Mouse (Mus musculus): ENCODE results near the gene Pga5. TPM values are rescaled to one million over a fixed set of nuclear protein-coding genes. Genes with fewer than 3 reads are reported as not detected.
A peak's percentile ranks its signal among the peaks of the same experiment; 100 is the strongest.

Gene Pga5
- polyA plus RNA-seq, 1 experiment = 2.9 TPM

DNA sequence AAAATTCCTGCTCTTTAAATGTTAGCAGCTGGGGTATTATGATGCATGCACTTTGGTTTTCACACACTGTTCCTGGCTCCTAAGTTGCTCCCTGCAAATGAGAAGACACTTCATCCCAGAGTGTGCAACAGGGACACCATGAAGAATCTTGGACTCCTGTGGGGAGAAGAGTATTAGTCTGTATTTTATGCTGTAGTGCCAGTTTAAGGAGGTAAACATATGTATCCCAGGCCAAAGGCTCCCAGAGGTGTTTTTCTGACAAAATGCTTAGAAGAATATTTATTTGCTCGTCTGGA lies 849 bp upstream of the Pga5 start:
- Histone ChIP-seq H3K4me1 (ENCODE audit: control insufficient read depth, insufficient read depth, low read length) (peaks cover 7% of the 10 kb centered on the region), H3K9ac (ENCODE audit: low read depth, poor library complexity, severe bottlenecking) (no peak overlapping the region)
- TF ChIP-seq EP300 (IDR thresholded peaks at IDR 0.05; ENCODE audit: insufficient read depth, low read depth, low read length) = no peak
- TF ChIP-seq POLR2A (IDR thresholded peaks at IDR 0.05; ENCODE audit: insufficient read depth, low read length) = no peak
- no peak for TF ChIP-seq CTCF (IDR thresholded peaks at IDR 0.05; ENCODE audit: low read depth, low read length)

DNA sequence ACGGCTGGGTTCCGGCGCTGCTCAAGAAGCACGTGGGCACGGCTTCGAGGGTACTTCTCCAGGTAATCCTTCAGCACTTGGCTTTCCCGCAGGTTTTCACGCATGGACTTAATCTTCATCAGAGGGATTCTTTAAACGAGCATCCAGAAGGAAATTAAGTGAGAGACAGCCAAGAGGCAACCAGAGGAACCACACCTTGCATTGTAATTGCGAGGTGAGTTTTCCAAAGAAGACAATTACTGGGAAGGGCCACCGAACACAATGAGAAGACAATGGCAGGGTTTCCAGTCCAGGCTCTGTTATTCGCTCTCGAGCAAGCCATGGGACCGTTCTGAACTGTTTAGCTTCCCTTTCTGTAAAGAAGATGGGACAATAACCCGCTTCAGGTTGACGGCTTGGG lies 1.2 kb downstream of the Pga5 start:
- H3K9ac ChIP-seq (ENCODE audit: low read depth, poor library complexity, severe bottlenecking) = no peak overlapping the region
- H3K36me3 ChIP-seq (ENCODE audit: control insufficient read depth, insufficient read depth, low read length, poor library complexity, severe bottlenecking) = no peaks in the 10 kb centered on the region
- H3K4me3 ChIP-seq (ENCODE audit: low read depth, low read length) = no peak overlapping the region
- H3K27me3 ChIP-seq (ENCODE audit: control insufficient read depth, insufficient read depth, low read length, poor library complexity, severe bottlenecking) = no peaks in the 10 kb centered on the region
- H3K27ac ChIP-seq (ENCODE audit: insufficient read depth, low read length) = peak overlapping the region; percentile 29
- TF ChIP-seq POLR2A (IDR thresholded peaks at IDR 0.05; ENCODE audit: insufficient read depth, low read length) = no peak
- TF ChIP-seq CTCF (IDR thresholded peaks at IDR 0.05; ENCODE audit: low read depth, low read length) = no peak
- TF ChIP-seq EP300 (IDR thresholded peaks at IDR 0.05; ENCODE audit: insufficient read depth, low read depth, low read length) = peak; percentile 83; the same call in 1 of the 2 replicates
- peaks cover 9% of the 10 kb centered on the region for H3K4me1 ChIP-seq (ENCODE audit: control insufficient read depth, insufficient read depth, low read length)
- H3K9me3 ChIP-seq (replicated peaks; ENCODE audit: control insufficient read depth, insufficient read depth, low read length, poor library complexity, severe bottlenecking) = no peaks in the 10 kb centered on the region

More for the DNA sequence above, 849 bp upstream of the Pga5 start:
- H3K36me3 ChIP-seq (ENCODE audit: control insufficient read depth, insufficient read depth, low read length, poor library complexity, severe bottlenecking) = no peaks in the 10 kb centered on the region
- no peaks in the 10 kb centered on the region for H3K27me3 ChIP-seq (ENCODE audit: control insufficient read depth, insufficient read depth, low read length, poor library complexity, severe bottlenecking)
- no peak overlapping the region for H3K27ac ChIP-seq (ENCODE audit: insufficient read depth, low read length)
- H3K9me3 ChIP-seq (replicated peaks; ENCODE audit: control insufficient read depth, insufficient read depth, low read length, poor library complexity, severe bottlenecking) = no peaks in the 10 kb centered on the region
- H3K4me3 ChIP-seq (ENCODE audit: low read depth, low read length) = no peak overlapping the region

DNA sequence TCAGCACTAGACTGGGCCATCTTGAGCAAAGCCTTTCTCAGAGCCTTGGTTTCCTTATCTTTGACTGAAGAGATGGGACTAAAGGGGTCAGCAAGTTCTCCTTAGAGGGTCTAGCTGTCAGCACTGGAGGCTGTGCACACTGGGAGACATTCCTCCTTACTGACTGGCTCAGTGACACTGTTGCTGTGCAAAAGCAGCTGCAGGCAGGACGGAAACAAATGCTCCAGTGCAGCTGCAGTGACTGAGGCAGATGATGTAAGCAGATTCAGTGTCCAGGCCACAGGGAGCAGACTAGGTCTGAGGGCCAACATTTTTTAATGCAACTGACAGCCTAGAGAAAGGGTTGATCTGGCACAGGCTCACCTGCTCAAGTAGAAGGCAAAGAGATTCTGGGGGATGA lies 4.6 kb downstream of the Pga5 start:
- no peak for TF ChIP-seq CTCF (IDR thresholded peaks at IDR 0.05; ENCODE audit: low read depth, low read length)
- no peak for TF ChIP-seq EP300 (IDR thresholded peaks at IDR 0.05; ENCODE audit: insufficient read depth, low read depth, low read length)
- TF ChIP-seq POLR2A (IDR thresholded peaks at IDR 0.05; ENCODE audit: insufficient read depth, low read length) = no peak
- no peak overlapping the region for H3K27ac ChIP-seq (ENCODE audit: insufficient read depth, low read length)
- no peaks in the 10 kb centered on the region for H3K27me3 ChIP-seq (ENCODE audit: control insufficient read depth, insufficient read depth, low read length, poor library complexity, severe bottlenecking)
- H3K4me3 ChIP-seq (ENCODE audit: low read depth, low read length) = no peak overlapping the region
- no peaks in the 10 kb centered on the region for H3K9me3 ChIP-seq (replicated peaks; ENCODE audit: control insufficient read depth, insufficient read depth, low read length, poor library complexity, severe bottlenecking)
- H3K36me3 ChIP-seq (ENCODE audit: control insufficient read depth, insufficient read depth, low read length, poor library complexity, severe bottlenecking) = no peaks in the 10 kb centered on the region
- H3K4me1 ChIP-seq (ENCODE audit: control insufficient read depth, insufficient read depth, low read length) = peaks cover 12% of the 10 kb centered on the region
- H3K9ac ChIP-seq (ENCODE audit: low read depth, poor library complexity, severe bottlenecking) = no peak overlapping the region

- no peaks in the 10 kb centered on the region for H3K36me3 ChIP-seq (ENCODE audit: control insufficient read depth, insufficient read depth, low read length, poor library complexity, severe bottlenecking)
- no peak for TF ChIP-seq CTCF (IDR thresholded peaks at IDR 0.05; ENCODE audit: low read depth, low read length)
- H3K9me3 ChIP-seq (replicated peaks; ENCODE audit: control insufficient read depth, insufficient read depth, low read length, poor library complexity, severe bottlenecking) = no peaks in the 10 kb centered on the region
- no peaks in the 10 kb centered on the region for H3K27me3 ChIP-seq (ENCODE audit: control insufficient read depth, insufficient read depth, low read length, poor library complexity, severe bottlenecking)
- H3K9ac ChIP-seq (ENCODE audit: low read depth, poor library complexity, severe bottlenecking) = no peak overlapping the region
- no peak overlapping the region for H3K4me3 ChIP-seq (ENCODE audit: low read depth, low read length)
- H3K4me1 ChIP-seq (ENCODE audit: control insufficient read depth, insufficient read depth, low read length) = peaks cover 8% of the 10 kb centered on the region
- no peak overlapping the region for H3K27ac ChIP-seq (ENCODE audit: insufficient read depth, low read length)
Observed at GRCm38 (mm10) chr19:10671854-10672417, 5.9 kb downstream of the Pga5 start.

- no peak overlapping the region for H3K27ac ChIP-seq (ENCODE audit: insufficient read depth, low read length)
- H3K9ac ChIP-seq (ENCODE audit: low read depth, poor library complexity, severe bottlenecking) = no peak overlapping the region
- no peaks in the 10 kb centered on the region for H3K27me3 ChIP-seq (ENCODE audit: control insufficient read depth, insufficient read depth, low read length, poor library complexity, severe bottlenecking)
- H3K36me3 ChIP-seq (ENCODE audit: control insufficient read depth, insufficient read depth, low read length, poor library complexity, severe bottlenecking) = no peaks in the 10 kb centered on the region
- no peaks in the 10 kb centered on the region for H3K9me3 ChIP-seq (replicated peaks; ENCODE audit: control insufficient read depth, insufficient read depth, low read length, poor library complexity, severe bottlenecking)
- H3K4me1 ChIP-seq (ENCODE audit: control insufficient read depth, insufficient read depth, low read length) = peaks cover 8% of the 10 kb centered on the region
- TF ChIP-seq CTCF (IDR thresholded peaks at IDR 0.05; ENCODE audit: low read depth, low read length) (no peak), POLR2A (IDR thresholded peaks at IDR 0.05; ENCODE audit: insufficient read depth, low read length) (no peak), EP300 (IDR thresholded peaks at IDR 0.05; ENCODE audit: insufficient read depth, low read depth, low read length) (no peak)
- no peak overlapping the region for H3K4me3 ChIP-seq (ENCODE audit: low read depth, low read length)
Observed at GRCm38 (mm10) chr19:10671319-10671718, 6.6 kb downstream of the Pga5 start.

DNA sequence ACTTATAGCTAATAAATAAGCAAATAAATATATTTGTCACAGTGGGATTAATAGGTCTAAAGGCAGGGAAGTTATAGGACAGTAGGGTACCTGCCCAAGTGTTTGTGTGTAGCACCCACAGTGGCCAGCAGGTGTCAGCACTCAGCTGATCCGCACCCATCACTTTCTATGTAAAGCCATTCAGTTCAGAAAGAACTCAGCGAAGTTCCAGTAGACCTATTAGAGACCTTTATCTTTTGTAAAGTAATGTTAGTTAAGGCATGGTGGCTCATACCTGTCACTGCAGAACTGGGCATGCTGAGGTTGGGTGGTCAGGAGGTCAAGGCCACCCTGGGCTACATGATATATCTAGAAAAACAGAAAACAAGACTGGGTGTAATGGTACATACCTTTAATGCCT lies 12.4 kb downstream of the Pga5 start:
- Histone ChIP-seq H3K36me3 (ENCODE audit: control insufficient read depth, insufficient read depth, low read length, poor library complexity, severe bottlenecking) (no peaks in the 10 kb centered on the region), H3K27ac (ENCODE audit: insufficient read depth, low read length) (no peak overlapping the region), H3K4me1 (ENCODE audit: control insufficient read depth, insufficient read depth, low read length) (no peaks in the 10 kb centered on the region), H3K9me3 (replicated peaks; ENCODE audit: control insufficient read depth, insufficient read depth, low read length, poor library complexity, severe bottlenecking) (no peaks in the 10 kb centered on the region), H3K9ac (ENCODE audit: low read depth, poor library complexity, severe bottlenecking) (no peak overlapping the region), H3K4me3 (ENCODE audit: low read depth, low read length) (no peak overlapping the region), H3K27me3 (ENCODE audit: control insufficient read depth, insufficient read depth, low read length, poor library complexity, severe bottlenecking) (no peaks in the 10 kb centered on the region)
- peak; percentile 90 for TF ChIP-seq CTCF (IDR thresholded peaks at IDR 0.05; ENCODE audit: low read depth, low read length)
- TF ChIP-seq EP300 (IDR thresholded peaks at IDR 0.05; ENCODE audit: insufficient read depth, low read depth, low read length) = no peak
